Mouse (Mus musculus) left cerebral cortex, postnatal 14 days (tissue): ENCODE results near the gene Nav1. TPM values are rescaled to one million over a fixed set of nuclear protein-coding genes. Genes with fewer than 3 reads are reported as not detected.

Experiments
- DNase-seq, 2 experiments: peaks; one replicate each; pipeline ENCODE4 v3.0.0; 2021 to 2022; ENCODE audit warnings: low spot score in 2 of 2, mixed read lengths in 1 of 2
- intact Hi-C: fragments of 180-260 bp; cut with DNase I; formaldehyde crosslinking; loops from one replicate; pipeline ENCODE4 v1.15.1; 2025
- long read RNA-seq, 2 experiments: library from polyadenylated mRNA; stranded (forward); transcript quantifications; one replicate each; pipeline ENCODE4 v2.0.0; 2021
- total RNA-seq, 2 experiments: library from RNA; stranded (reverse); gene quantifications; 2 replicates each; pipeline ENCODE4 v1.2.3; 2021

Nav1 gene
- 100 to 1,000 TPM; 146 to 161 TPM for total RNA-seq
- long read RNA-seq, experiment 1, partial matches to known transcripts: 3 of 26 reads
- long read RNA-seq, experiment 1, other reads (novel, unspliced or antisense): 23 of 26 reads
- long read RNA-seq, experiment 2, partial matches to known transcripts: 9 of 27 reads
- long read RNA-seq, experiment 2, other reads (novel, unspliced or antisense): 18 of 27 reads

DNA sequence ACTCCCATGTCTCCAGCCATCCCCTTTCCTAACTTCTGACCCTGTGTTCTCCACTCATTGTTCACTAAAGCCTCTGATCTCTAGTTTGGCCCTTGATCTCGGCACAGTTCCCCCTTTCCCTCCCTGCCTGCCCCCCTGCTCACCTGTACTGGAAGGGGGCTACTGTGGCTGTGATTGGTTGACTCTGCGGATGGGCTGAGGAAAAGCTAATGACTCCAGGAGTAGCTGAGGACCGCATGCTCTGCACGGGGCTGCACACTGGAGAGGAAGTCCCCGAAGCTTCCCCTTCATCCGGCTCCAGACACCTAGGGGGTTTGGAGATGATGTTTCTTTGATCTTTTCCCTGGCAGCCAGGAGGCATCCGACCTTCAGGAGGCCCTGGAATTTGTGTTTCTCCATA lies at the start of gene Nav1:
Nav1 (minus strand) TSS at position 277 of the 400 bp plus-strand sequence.
- intact Hi-C loops: no loop called here
- no peak for DNase-seq

DNA sequence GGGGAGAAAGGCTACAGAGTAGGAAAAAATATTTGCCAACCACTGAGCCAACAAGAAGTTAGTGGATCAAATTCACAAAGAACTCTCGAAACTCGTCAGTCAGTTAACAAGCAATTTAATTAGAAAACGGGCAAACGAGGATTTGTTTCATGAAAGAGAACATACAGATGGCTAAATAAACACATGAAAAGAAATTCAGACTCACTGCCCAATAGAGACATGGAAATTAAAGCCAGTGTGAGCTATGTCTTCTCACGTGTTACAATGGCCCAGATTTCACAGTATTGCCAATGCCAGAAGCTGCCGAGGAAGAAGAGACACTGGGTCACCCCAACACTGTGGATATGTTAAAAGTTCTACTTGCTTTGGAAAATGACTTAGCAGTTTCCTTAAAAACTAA lies 46.8 kb upstream of the Nav1 start:
- intact Hi-C loops: no loop called here
- no peak for DNase-seq

DNA sequence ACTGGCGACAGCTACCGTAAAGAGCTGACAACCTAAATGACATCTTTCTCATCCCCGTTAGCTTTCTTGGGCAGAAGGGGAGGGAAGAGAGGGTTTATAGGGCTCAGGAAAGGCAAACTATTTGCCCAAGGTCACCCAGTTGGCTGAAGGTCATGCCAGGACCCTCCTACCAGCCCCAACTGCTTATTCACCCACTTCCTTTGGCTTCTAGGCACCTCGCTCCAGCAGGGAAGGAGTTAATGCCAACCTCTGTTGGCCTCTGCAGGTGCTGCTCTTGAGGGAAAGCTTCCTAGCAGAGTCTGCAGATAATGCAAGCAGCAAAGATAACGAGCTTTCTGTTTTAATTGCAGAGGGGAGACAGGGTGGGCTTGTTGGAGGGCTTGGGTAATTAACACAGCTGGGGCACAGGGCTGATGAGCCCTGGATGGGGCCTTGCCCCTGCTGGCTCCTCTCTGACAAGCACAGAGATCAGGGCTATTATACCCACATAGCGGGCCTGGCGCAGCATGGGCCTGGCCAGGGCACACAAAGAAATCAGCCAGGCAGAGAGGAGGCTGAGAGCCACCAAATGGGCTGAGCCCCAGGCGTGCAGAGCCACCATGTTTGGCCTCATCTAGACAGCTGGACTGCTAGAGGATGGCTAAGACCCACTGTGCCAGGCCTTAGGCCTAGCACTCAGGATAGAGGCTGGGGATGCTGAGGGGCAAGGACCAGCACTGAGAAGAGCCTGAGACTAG lies 38.5 kb upstream of the Nav1 start:
- intact Hi-C loops: no loop called here
- DNase-seq: no peak

DNA sequence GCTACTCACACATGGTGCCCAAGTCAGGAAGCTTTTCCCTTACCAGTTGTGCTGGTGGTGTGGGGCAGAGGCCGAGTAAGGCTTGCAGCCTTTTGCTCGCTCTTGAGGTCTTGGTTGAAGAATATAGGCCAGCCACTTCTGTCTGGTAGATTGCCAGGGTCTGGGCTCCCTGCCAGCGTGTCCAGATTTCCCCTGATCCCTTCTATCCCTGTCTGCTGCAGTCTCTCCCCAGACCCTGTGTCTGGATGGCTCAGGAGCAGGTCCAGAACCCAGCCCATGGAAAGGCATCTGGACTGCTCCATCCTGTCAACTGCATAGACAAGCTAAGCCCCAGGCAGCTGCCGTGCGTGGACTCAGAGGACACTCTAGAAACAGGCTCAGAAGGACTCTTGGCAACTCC lies 37.0 kb upstream of the Nav1 start:
- intact Hi-C loops: no loop called here

DNA sequence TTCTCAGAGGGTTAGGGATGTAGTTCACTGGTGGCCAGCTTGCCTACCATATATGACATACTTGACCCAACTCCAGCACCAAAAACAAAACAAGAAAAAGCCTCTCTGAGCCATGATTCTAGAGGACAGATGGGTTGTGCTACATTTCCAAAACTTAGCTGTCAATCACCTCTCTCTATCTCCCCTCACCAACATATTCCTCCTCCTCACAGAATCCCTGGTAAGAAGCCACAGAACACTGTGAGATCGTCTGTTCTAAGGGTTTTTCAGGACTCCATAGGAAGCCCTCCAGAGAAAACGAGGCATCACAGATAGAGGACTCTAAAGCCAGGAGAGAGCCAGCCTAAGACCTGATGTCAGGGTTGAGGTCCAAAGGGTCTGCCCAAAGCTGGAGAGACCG lies 36.6 kb upstream of the Nav1 start:
- intact Hi-C loops: no loop called here
- DNase-seq: no peak

More for the DNA sequence above, 37.0 kb upstream of the Nav1 start:
- no peak for DNase-seq

DNA sequence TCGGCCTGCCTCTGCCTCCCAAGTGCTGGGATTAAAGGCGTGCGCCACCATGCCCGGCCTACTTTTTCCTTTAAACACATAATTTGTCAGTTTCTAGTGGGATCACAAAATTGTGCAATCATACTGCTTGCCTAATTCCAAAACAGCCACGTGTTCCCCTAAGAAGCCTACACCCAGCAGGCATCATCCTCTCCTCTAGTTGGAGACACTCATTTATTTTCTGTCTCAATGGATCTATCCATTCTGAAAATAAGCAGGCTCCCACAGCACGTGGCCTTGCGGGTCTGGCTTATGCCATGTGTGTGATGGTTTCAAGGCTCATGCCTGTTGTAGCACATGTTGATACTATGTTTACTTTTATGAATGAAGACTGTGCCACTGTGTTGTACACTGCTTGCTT lies 32.8 kb upstream of the Nav1 start:
- DNase-seq: no peak

DNA sequence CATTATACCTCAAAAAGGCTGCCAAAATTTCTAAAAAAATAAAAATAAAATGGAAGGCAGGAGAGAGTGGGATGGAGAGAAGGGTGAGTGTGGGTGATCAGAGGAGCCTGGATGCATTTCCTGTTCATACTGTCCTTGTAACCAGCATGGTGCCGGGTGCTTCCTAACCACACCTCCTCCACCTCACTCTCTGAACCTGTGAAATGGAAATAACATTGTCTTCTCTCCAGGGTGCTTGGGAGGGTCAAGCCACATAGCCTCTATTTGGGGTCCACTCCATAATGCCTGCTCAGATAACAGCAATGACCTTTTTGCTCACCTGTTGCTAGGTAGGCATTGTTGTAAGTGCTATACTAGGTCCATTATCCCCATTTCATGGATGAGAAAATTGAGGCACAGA lies 32.0 kb upstream of the Nav1 start:
- intact Hi-C loops: no loop called here
- no peak for DNase-seq

More for the DNA sequence above, 32.8 kb upstream of the Nav1 start:
- intact Hi-C loops: no loop called here

DNA sequence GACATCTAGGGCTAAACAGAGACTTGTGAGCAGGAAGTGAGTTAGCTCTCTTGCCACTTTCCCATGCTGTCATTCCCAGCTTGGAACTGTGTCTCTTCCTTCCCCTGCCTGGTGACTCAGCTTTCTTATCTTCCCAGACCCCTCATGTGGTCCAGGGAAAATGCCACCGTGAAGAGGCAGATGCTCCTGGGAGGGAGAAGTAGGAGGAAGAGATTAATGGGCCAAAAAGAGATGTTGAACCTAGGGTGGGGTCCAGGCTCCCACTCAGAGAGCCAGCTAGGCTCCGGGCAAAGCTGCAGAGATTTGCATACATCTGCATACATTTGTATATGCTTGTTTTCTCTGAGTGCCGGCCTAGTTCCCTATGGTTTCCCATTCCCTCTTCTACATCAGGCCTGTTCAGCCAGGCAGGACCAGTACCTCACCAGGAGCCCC lies 30.5 kb upstream of the Nav1 start:
- intact Hi-C loops: no loop called here
- DNase-seq: no peak

DNA sequence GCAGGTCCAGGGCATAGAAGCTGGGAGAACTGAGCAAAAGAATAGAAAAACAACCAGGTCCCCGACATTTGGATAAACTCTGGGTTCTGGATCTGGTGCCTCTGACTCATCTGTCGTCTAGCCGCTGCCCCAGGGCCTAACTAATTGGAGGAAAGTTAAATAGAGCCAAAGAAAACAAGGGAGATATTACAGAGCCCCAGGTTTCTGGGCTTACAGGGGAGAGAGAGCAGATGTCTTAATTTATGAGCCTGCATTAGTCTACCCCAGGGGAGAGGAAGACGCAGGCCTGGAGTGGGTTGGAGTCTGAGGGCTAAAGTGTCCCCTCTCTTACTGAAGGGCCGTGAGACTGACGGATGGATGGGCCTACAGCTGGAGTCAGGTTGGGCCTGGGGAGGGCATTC lies 29.0 kb upstream of the Nav1 start:
- no peak for DNase-seq
- intact Hi-C loops: no loop called here

DNA sequence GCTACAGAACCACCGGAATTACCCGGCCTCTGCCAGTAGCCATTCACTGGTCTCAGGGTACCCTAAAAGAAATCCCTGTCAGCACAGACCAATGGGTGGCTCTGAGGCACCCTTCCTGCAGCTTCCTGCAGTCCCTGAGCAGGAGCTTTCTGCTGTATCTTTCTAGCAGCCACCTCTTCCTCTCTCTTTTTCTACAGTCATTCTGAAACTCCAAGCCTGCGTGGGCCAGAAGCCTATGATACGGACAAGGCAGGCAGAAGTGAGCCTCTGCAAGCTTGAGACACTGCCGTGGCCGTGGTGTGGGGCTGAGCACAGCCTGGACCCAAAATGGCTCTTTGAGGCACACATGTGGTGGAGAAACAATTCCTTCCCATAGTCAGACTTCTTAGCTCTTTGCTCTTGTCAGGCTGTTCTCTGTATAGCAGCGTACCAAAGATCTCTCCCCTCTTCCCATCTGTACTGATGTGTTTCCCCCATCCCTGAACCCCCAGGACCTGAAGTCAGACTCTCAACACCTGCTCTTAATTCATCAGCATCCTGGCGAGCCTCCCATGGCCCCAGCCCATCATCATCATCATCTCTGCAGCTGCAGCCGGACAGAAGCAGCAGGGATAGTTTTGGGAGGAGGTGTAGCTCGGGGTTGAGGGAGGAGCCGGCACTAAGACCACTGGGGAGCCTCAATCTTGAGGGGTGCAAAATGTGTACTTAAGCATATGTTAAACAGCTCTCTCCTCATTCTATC lies 28.4 kb upstream of the Nav1 start:
- intact Hi-C loops: no loop called here
- DNase-seq: no peak

DNA sequence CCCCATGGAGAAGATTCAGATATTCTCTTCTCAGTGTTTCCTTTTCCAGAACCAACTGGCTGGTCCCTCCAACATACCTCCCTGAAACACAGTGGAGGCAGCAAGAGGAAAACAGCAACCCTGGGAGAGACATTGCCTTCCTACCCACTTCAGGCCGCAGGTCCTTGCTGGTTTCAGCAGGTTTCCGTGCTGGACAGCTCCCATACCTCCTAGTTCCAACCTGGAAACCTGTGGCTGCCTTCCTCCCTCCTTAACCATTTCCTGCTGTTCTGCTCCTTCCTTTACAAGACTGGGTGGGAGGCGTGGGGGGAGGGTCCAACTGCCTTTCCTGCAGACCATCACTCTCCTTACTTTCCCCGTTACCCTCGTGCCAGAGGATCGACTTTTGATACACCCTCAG lies 27.7 kb upstream of the Nav1 start:
- intact Hi-C loops: no loop called here
- no peak for DNase-seq

DNA sequence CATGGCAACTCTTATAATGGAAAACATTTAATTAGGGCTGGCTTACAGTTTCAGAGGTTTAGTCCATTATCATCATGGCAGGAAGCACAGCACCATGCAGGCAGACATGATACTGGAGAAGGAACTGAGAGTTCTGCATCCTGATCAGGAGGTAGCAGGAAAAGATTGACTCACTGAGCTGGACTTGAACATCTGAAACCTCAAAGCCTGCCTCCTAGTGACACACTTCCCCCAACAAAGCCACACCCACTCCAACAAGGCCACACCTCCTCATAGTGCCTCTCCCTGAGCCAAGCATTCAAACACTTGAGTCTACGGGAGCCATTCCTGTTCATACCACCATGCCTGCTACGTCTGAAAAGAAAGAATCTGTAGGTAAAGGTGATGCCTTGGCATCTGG lies 26.8 kb upstream of the Nav1 start:
- no peak for DNase-seq
- intact Hi-C loops: no loop called here

DNA sequence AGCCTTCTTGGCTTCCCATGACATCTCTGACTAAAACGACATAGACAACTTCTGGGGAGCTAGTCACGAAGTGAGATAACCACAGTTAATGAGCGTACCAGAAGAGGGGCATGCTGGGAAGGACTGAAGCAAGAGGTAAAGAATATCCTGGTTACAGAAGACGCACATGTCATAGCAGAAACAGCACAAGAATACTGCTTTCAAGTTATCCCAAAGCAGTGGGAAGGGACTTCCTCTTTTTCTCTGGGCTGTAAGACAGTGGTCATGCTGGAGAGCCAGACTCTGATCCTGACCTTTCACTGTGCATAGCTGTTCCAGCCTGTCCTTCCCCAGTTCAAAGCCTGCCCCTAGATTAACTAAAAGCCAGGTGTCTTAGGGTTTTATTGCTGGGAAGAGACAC lies 26.4 kb upstream of the Nav1 start:
- DNase-seq: no peak
- intact Hi-C loops: no loop called here

DNA sequence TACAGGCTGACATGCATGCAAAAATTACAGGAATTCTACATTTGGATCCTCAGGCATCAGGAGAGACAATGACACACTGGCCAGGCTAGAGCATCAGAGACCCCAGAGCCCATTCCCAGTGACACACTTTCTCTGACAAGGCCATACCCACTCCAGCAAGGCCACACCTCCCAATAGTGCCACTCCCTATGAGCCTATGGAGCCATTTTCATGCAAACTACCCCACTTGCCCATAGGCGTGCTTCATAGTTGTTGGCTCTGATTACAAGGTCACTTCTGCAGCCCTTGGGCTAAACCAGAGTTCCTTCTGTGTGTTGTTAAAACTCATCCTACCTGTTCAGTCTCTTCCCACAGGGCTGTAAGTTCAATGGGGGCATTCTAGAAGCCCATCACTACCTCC lies 25.1 kb upstream of the Nav1 start:
- no peak for DNase-seq
- intact Hi-C loops: no loop called here

DNA sequence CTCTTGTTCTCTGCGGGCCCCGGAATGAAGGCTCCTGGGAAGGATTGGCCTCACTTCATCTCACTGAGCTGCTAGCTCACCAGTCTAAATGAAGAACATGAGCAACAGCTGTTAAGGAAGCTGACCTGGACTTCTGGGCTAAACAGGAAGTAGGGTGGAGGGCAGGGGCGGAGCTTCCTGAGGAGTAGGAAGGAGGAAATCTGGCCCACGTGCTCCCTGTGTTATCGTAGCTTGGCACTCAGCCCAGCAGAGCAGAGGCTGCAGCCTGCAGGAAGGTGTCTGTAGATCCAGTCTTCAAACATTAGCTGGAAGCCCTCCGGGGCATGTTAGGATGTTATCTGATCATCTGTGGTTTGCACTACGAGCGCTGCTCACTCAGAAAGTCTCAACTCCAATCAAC lies 24.4 kb upstream of the Nav1 start:
- intact Hi-C loops: no loop called here
- DNase-seq: peak; percentile 68 to 72

DNA sequence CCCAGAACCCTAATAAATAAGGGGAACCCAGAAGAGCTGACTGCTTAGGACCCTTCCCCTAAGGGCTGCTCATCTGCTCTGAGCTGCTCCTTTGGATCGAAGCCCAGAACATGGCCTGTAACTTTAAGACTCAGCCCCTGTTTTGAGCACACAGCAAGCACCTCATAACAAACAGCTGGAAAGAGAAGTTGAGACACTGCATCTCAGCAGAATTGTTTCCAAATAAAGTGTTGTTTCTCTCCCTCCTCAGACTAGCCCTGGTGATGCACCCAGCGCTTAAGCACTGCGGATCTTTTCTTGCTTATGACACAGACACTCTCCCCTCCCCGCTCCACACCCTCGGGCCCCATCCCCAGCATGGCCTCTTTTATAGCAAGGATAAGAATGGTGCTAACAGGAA lies 22.8 kb upstream of the Nav1 start:
- intact Hi-C loops: no loop called here
- DNase-seq: no peak

DNA sequence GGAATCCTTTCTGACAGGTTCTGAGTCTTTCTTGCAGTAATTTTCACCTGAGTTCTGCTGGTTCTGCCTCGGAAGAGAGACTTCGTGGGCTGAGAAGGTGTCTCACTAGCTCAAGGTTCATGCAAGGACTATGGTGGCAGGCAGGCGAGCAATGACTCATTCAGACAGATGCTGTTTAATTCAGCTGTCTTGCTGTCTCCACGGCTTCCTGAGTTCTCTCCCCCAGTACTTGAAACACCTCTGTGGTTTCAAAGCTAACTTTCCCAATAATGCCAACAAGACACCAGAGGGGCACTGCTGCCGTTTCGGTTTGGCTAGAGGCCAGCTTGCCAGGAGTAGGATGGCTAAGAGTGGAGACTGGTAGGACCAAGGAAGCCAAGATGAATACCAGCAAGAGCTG lies 19.1 kb upstream of the Nav1 start:
- peak in 1 of 2 experiments; percentile 45 for DNase-seq
- intact Hi-C loops: no loop called here

DNA sequence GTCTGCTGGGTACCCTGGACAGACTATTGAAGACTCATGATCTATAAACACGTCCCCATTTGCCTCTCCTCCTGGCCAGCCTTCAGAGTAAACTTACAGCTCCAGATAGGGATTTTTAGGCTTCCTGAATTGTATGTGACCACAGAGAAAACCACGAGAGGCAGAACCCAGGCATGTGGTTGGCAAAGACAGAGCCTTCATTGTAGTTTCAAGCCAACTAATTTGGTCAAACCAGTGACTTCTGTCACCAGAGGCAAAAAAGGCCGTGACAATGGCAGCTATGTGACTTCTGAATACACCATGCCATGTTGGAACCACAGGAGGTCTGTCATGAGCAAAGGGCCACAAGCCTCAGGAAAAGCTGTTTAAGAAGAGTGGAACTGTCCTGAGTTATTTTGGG lies 18.6 kb upstream of the Nav1 start:
- intact Hi-C loops: no loop called here
- DNase-seq: no peak

DNA sequence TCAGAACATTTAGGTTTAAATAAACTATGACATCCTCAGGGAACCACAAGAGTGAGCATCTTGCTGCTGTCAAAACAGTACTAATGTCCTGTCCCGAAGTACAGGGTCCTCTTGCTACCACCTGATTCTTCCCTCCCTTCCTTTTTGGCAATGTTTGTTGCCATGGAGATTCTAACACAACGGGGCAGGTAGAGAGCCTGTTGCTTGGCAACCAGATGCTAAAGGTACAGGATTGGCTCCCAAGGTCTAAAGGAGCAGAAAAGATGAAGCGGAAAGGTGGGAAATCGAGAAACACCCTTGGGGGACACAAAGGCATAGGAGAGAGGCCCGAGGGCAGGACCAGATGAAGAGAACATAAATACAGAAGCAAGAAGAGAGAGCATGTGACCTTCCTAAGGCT lies 17.6 kb upstream of the Nav1 start:
- no peak for DNase-seq
- intact Hi-C loops: no loop called here

DNA sequence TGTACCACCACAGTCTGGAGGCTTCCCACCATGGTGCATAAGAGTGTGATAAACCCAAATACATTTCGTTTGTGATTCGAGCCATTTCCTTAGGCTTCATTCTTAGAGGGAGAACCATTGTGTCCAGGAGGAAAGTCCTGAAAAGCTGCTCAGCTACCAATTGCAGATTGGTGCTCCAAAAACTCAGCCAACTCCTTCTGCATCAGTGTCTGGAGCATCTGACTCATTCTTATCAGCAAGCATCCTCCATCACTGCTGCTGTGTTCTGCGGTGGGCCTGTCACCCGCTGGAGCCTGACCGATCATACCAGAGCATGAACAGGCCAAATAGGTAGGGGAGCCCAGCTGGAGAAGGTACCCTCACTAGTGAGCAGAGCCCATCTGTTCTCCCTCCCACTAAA lies 16.0 kb upstream of the Nav1 start:
- intact Hi-C loops: no loop called here
- no peak for DNase-seq

DNA sequence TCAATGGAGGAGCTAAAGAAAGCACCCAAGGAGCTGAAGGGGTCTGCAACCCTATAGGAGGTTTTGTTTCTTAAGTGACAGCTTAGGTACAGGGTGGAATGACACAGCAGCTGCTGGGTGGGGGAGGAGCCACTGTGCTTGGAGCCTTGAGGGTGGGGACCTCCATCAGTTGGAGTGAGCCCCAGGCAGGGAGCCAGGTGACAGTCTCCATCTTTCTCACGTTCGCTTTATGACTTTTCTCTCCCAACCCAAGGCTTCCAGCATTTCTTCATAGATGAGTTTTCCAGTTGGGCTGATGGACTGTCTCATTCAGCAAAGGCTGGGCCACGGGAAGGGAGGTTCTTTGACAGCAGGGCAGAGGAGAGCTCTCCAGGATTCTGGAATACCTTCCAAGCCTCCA lies 14.2 kb upstream of the Nav1 start:
- intact Hi-C loops: no loop called here
- DNase-seq: no peak
